Mouse (Mus musculus) MEL (cell line): Measurements from ENCODE around the gene Olfr1124. TPM values are rescaled to one million over a fixed set of nuclear protein-coding genes. Genes with fewer than 3 reads are reported as not detected.

Experiments used
- DNase-seq: peaks from one replicate; pipeline ENCODE4 v3.0.0; 2011; ENCODE audit warnings: low read depth, low spot score
- H3K27ac ChIP-seq: 2 replicates; pipeline ENCODE4 v1.5.1; 2012; ENCODE audit warnings: low read depth, mild to moderate bottlenecking, control low read depth, low read length, moderate library complexity; ENCODE audit not compliant: control insufficient read depth
- H3K27me3 ChIP-seq, 2 experiments: fragments of 150-350 bp in 1 of 2; sonication (generic) in 1 of 2; 2 replicates each; pipeline ENCODE4 v1.6.1; 2012; ENCODE audit warnings: low read length in 2 of 2, mild to moderate bottlenecking in 2 of 2, improper control_type of control experiment in 1 of 2, moderate library complexity in 1 of 2; ENCODE audit not compliant: insufficient read depth in 2 of 2, control insufficient read depth in 1 of 2
- H3K36me3 ChIP-seq, 2 experiments: 2 replicates each; pipeline ENCODE4 v1.6.1; 2012 to 2014; ENCODE audit warnings: low read length in 2 of 2, improper control_type of control experiment in 1 of 2, inconsistent platforms in 1 of 2, mild to moderate bottlenecking in 1 of 2; ENCODE audit not compliant: insufficient read depth in 2 of 2, control insufficient read depth in 1 of 2
- H3K4me1 ChIP-seq, 2 experiments: fragments of 150-350 bp in 1 of 2; sonication (generic) in 1 of 2; 2 replicates each; pipeline ENCODE4 v1.6.1; 2012; ENCODE audit warnings: low read length in 2 of 2, improper control_type of control experiment in 1 of 2, mild to moderate bottlenecking in 1 of 2; ENCODE audit not compliant: insufficient read depth in 2 of 2, control insufficient read depth in 1 of 2
- H3K4me3 ChIP-seq, 2 experiments: fragments of 150-350 bp in 1 of 2; sonication (generic) in 1 of 2; 2 replicates each; pipeline ENCODE4 v1.5.1; 2012; ENCODE audit warnings: low read depth in 2 of 2, low read length in 2 of 2, mild to moderate bottlenecking in 2 of 2, moderate library complexity in 2 of 2, control low read depth in 1 of 2, improper control_type of control experiment in 1 of 2; ENCODE audit not compliant: control insufficient read depth in 1 of 2, insufficient read depth in 1 of 2
- H3K79me2 ChIP-seq: 2 replicates; pipeline ENCODE4 v1.6.1; 2012; ENCODE audit warnings: mild to moderate bottlenecking, low read length, moderate library complexity; ENCODE audit not compliant: control insufficient read depth, poor library complexity, insufficient read depth
- H3K9ac ChIP-seq: 2 replicates; pipeline ENCODE4 v1.6.1; 2012; ENCODE audit warnings: low read depth, mild to moderate bottlenecking, control low read depth, low read length, moderate library complexity; ENCODE audit not compliant: control insufficient read depth, poor library complexity, severe bottlenecking
- H3K9me3 ChIP-seq: fragments of 150-350 bp; sonication (generic); replicated peaks from 2 replicates; pipeline ENCODE4 v1.6.1; 2012; ENCODE audit warnings: mild to moderate bottlenecking, low read length, improper control_type of control experiment, moderate library complexity; ENCODE audit not compliant: insufficient read depth
- CHD2 ChIP-seq: IDR thresholded peaks from 2 replicates; pipeline ENCODE4 v1.6.1; 2011; ENCODE audit warnings: low read length, improper control_type of control experiment
- ELF1 ChIP-seq: IDR thresholded peaks from 2 replicates; pipeline ENCODE4 v1.6.1; 2014; ENCODE audit warnings: low read depth, mild to moderate bottlenecking, inconsistent platforms, low read length, improper control_type of control experiment, moderate library complexity
- KAT2A ChIP-seq: conservative IDR thresholded peaks from 2 replicates; pipeline ENCODE4 v1.6.1; 2012; ENCODE audit warnings: low read depth, low read length, improper control_type of control experiment, inconsistent platforms
- MAFK ChIP-seq: IDR thresholded peaks from 2 replicates; pipeline ENCODE4 v1.6.1; 2011; ENCODE audit warnings: low read depth, mild to moderate bottlenecking, low read length, improper control_type of control experiment, borderline replicate concordance
- MAX ChIP-seq: IDR thresholded peaks from 2 replicates; pipeline ENCODE4 v1.6.1; 2011; ENCODE audit warnings: low read length, improper control_type of control experiment
- MEF2A ChIP-seq: IDR thresholded peaks from 2 replicates; pipeline ENCODE4 v1.6.1; 2014; ENCODE audit warnings: low read depth, mild to moderate bottlenecking, inconsistent platforms, low read length, improper control_type of control experiment; ENCODE audit not compliant: poor library complexity, insufficient replicate concordance, severe bottlenecking; ENCODE audit errors: extremely low read depth
- MYB ChIP-seq: IDR thresholded peaks from 2 replicates; pipeline ENCODE4 v1.6.1; 2011; ENCODE audit warnings: mild to moderate bottlenecking, low read depth, low read length, improper control_type of control experiment
- MYC ChIP-seq: IDR thresholded peaks from 2 replicates; pipeline ENCODE4 v1.6.1; 2011; ENCODE audit warnings: low read depth, mild to moderate bottlenecking, low read length, improper control_type of control experiment, moderate library complexity
- NELFE ChIP-seq: IDR thresholded peaks from 2 replicates; pipeline ENCODE4 v1.6.1; 2011; ENCODE audit warnings: low read depth, low read length, improper control_type of control experiment
- NRF1 ChIP-seq: IDR thresholded peaks from 2 replicates; pipeline ENCODE4 v1.6.1; 2014; ENCODE audit warnings: low read depth, mild to moderate bottlenecking, inconsistent platforms, low read length, improper control_type of control experiment, moderate library complexity; ENCODE audit not compliant: poor library complexity, insufficient read depth, severe bottlenecking
- POLR2A ChIP-seq, 2 experiments: IDR thresholded peaks; 2 replicates each; pipeline ENCODE4 v1.6.1; 2011 to 2012; ENCODE audit warnings: low read length in 2 of 2, mild to moderate bottlenecking in 2 of 2, control low read depth in 1 of 2, improper control_type of control experiment in 1 of 2, low read depth in 1 of 2, moderate library complexity in 1 of 2; ENCODE audit not compliant: control insufficient read depth in 1 of 2, insufficient read depth in 1 of 2, poor library complexity in 1 of 2
- POLR2AphosphoS5 ChIP-seq: IDR thresholded peaks from 2 replicates; pipeline ENCODE4 v1.6.1; 2012; ENCODE audit warnings: low read depth, borderline replicate concordance, mild to moderate bottlenecking, inconsistent platforms, low read length, moderate library complexity, mixed read lengths
- RCOR1 ChIP-seq: IDR thresholded peaks from 2 replicates; pipeline ENCODE4 v1.6.1; 2012; ENCODE audit warnings: low read depth, mild to moderate bottlenecking, inconsistent platforms, low read length, improper control_type of control experiment
- SIN3A ChIP-seq: IDR thresholded peaks from 2 replicates; pipeline ENCODE4 v1.6.1; 2012; ENCODE audit warnings: low read length, improper control_type of control experiment, inconsistent platforms
- TBP ChIP-seq: IDR thresholded peaks from 2 replicates; pipeline ENCODE4 v1.8.0; 2011; ENCODE audit warnings: low read depth, low read length, improper control_type of control experiment
- USF2 ChIP-seq, 2 experiments: IDR thresholded peaks; 2 replicates each; pipeline ENCODE4 v1.6.1; 2011 to 2012; ENCODE audit warnings: improper control_type of control experiment in 2 of 2, low read length in 2 of 2, borderline replicate concordance in 1 of 2, inconsistent platforms in 1 of 2, low read depth in 1 of 2, mild to moderate bottlenecking in 1 of 2; ENCODE audit not compliant: insufficient read depth in 1 of 2
- ZKSCAN1 ChIP-seq: IDR thresholded peaks from 2 replicates; pipeline ENCODE4 v1.6.1; 2012; ENCODE audit warnings: low read depth, mild to moderate bottlenecking, inconsistent platforms, low read length, improper control_type of control experiment, moderate library complexity
- ZMIZ1 ChIP-seq: IDR thresholded peaks from 2 replicates; pipeline ENCODE4 v1.6.1; 2012; ENCODE audit warnings: low read depth, mild to moderate bottlenecking, inconsistent platforms, low read length, improper control_type of control experiment, moderate library complexity
- polyA plus RNA-seq, 2 experiments: library from polyadenylated mRNA; stranded (reverse) in 1 of 2; unstranded in 1 of 2; fragments of >175 nt in 1 of 2; fragments of >200 nt in 1 of 2; gene quantifications; 2 replicates each; pipeline versions ENCODE4 v1.2.1 to v1.2.4; 2012; ENCODE audit warnings: low replicate concordance in 2 of 2, low read depth in 1 of 2; ENCODE audit not compliant: insufficient read length in 2 of 2, insufficient read depth in 1 of 2, missing spikeins in 1 of 2
- total RNA-seq: library from RNA; depleted of rRNA; stranded (reverse); fragments of 300-350 nt; gene quantifications from 2 replicates; pipeline ENCODE4 v1.2.3, GENCODE M21; 2012

Gene Olfr1124
- total and polyA plus RNA-seq, 3 experiments: not detected

DNA sequence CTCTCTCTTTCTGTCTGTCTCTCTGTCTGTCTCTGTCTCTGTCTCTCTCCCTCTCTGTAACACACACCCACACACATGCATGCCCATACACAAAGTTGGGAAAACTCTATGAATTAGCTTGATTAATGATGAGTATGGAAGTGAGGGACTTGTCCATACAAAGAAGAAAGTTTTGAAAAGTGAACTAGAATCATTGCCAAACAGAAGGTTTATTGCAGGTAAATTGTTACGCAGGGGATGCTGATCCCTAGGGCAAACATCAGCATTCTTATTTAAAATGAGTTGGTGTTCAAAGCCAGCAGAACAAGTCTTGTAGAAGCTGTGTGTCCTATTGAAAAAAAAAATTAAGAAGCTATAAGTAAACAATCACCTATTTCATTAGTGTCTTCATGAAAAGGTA is 13.7 kb upstream of the Olfr1124 start, which contains the start of gene Olfr1123:
TSS of gene Olfr1123 (plus strand) at position 301 of the 400 bp plus-strand sequence.
- no peak for DNase-seq
- Histone ChIP-seq H3K9ac (no peak within 1 kb of the TSS), H3K27me3 (no peaks in the 10 kb centered on the region), H3K79me2 (no peaks in the 10 kb centered on the region), H3K4me1 (no peaks in the 10 kb centered on the region), H3K27ac (no peak within 1 kb of the TSS), H3K36me3 (no peaks in the 10 kb centered on the region), H3K4me3 (no peak within 1 kb of the TSS), H3K9me3 (no peaks in the 10 kb centered on the region)
- no peak for TF ChIP-seq USF2 (IDR thresholded peaks at IDR 0.05; ENCODE audit: borderline replicate concordance in 1 of 2, insufficient read depth in 1 of 2, low read depth in 1 of 2, low read length in 2 of 2)
- no peak for TF ChIP-seq SIN3A
- TF ChIP-seq NELFE: no peak
- no peak for TF ChIP-seq NRF1
- TF ChIP-seq MYC: no peak
- no peak for TF ChIP-seq TBP
- TF ChIP-seq ZKSCAN1: no peak
- TF ChIP-seq CHD2: no peak
- TF ChIP-seq MAFK: no peak
- no peak for TF ChIP-seq ZMIZ1
- TF ChIP-seq MEF2A: no peak

DNA sequence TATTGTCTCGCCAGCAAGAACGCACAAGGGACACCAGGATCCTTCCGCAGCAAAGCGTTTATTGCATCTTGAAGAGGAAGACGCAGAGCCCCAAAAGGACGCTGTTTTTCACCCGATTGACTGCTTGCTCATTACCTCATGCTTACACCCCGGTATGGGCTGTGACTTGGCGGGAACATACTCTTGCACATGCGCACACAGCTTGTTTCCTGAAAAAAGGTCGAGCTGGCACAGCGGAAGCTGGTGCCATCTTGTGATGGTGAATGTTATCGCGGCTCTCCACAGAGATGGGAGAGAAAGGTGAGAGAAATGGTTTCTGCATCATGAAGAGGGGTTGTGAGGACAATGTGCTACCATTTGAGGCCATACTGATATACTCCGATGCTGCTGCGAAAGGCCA is 7.7 kb downstream of the Olfr1124 start:
- no peak for TF ChIP-seq MAX
- no peak for TF ChIP-seq NELFE
- no peak for TF ChIP-seq ZMIZ1
- no peak for TF ChIP-seq MYB
- TF ChIP-seq MAFK: no peak
- Histone ChIP-seq H3K4me1 (no peaks in the 10 kb centered on the region), H3K27ac (no peak overlapping the region), H3K4me3 (no peak overlapping the region), H3K27me3 (no peaks in the 10 kb centered on the region), H3K9ac (no peak overlapping the region), H3K79me2 (no peaks in the 10 kb centered on the region), H3K36me3 (no peaks in the 10 kb centered on the region), H3K9me3 (no peaks in the 10 kb centered on the region)
- DNase-seq: no peak

DNA sequence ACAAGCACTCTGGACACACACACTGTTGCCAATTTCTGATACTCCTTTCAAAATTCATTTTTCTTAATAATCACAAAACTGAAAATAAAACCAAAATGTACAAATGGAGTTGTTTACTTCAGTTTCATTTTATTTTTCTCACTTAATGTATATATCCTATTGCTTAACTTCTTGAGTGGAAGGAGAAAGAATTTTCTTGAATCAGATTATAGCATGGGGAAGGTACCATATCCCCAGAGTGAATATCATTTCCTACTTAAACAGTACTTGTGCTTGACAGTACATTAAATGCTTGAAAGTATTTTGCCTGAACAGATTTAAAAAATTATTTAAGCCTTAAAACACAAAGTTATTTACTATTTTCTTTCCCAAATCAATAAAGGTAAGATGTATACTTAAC is 23.6 kb downstream of the Olfr1124 start, which contains the start of gene Olfr1126:
TSS of gene Olfr1126 (plus strand) at position 301 of the 400 bp plus-strand sequence.
- Histone ChIP-seq H3K27ac (no peak within 1 kb of the TSS), H3K9ac (no peak within 1 kb of the TSS), H3K36me3 (no peaks in the 10 kb centered on the region), H3K27me3 (no peaks in the 10 kb centered on the region), H3K79me2 (no peaks in the 10 kb centered on the region), H3K9me3 (no peaks in the 10 kb centered on the region), H3K4me1 (no peaks in the 10 kb centered on the region), H3K4me3 (no peak within 1 kb of the TSS)
- no peak for DNase-seq
- TF ChIP-seq NRF1 (no peak), ELF1 (no peak), POLR2A (IDR thresholded peaks at IDR 0.05; ENCODE audit: control insufficient read depth in 1 of 2, insufficient read depth in 1 of 2, low read depth in 1 of 2, low read length in 2 of 2, poor library complexity in 1 of 2) (no peak), RCOR1 (no peak), POLR2AphosphoS5 (no peak), KAT2A (no peak)
